In genomic region chr14:29639266-29639665, GRCm38 (mm10) we compare ENCODE assay signal across 17 mouse cellular contexts.
DNase-seq lines count a peak whose midpoint lies in the region; ATAC-seq and TF ChIP-seq lines count a peak whose summit lies in the region.
"Had no signal": no experiment of that assay in that cellular context is flagged by ENCODE, and none has a peak within 500 bp of the region (broad histone marks: within the 10 kb centered on the region; RNA-seq: fewer than 3 reads in every experiment).

No protein-coding gene starts in this region.

- H3K27me3 ChIP-seq in forebrain, embryonic 14.5 days (replicated peaks; ENCODE audit: control insufficient read depth, insufficient read depth, low read length): no peaks in the 10 kb centered on the region
- H3K27me3 ChIP-seq in forebrain, embryonic 13.5 days: no peaks in the 10 kb centered on the region
- H3K27me3 ChIP-seq in midbrain, postnatal 0 days (ENCODE audit: insufficient read depth, low read length): no peaks in the 10 kb centered on the region
- H3K27me3 ChIP-seq: limb, embryonic 13.5 days had no signal

- peak overlapping the region; percentile 18; the same call in 1 of the 2 replicates for H3K27ac ChIP-seq in forebrain, embryonic 14.5 days (ENCODE audit: low read depth, low read length)
- no peak overlapping the region for H3K27ac ChIP-seq in forebrain, embryonic 13.5 days
- H3K27ac ChIP-seq in midbrain, postnatal 0 days (ENCODE audit: low read depth, low read length): no peak overlapping the region
- H3K27ac ChIP-seq: forebrain, embryonic 10.5 days; gastrocnemius, adult 2 months; heart, adult 2 months; limb, embryonic 13.5 days had no signal

- TF ChIP-seq CTCF in midbrain, postnatal 0 days (IDR thresholded peaks at IDR 0.05): no peak

- 0 out of 2 replicates have a peak, but pooled peaks cover 2% of the 10 kb centered on the region for H3K4me1 ChIP-seq in forebrain, embryonic 14.5 days (ENCODE audit: control insufficient read depth, insufficient read depth, low read length)
- peaks cover 10% of the 10 kb centered on the region; the same call in 1 of the 2 replicates for H3K4me1 ChIP-seq in forebrain, embryonic 13.5 days
- H3K4me1 ChIP-seq in midbrain, postnatal 0 days (ENCODE audit: insufficient read depth, low read length): no peaks in the 10 kb centered on the region
- H3K4me1 ChIP-seq: limb, embryonic 13.5 days had no signal

- no peak for ATAC-seq in forebrain, embryonic 14.5 days
- ATAC-seq in forebrain, embryonic 13.5 days: no peak
- no peak for ATAC-seq in midbrain, postnatal 0 days (ENCODE audit: low FRiP score)
- ATAC-seq in monocyte, adult 5-6 weeks (replicated peaks; ENCODE audit: insufficient number of reproducible peaks, low FRiP score, low TSS enrichment, poor library complexity, severe bottlenecking): no peak
- ATAC-seq: intestine, postnatal 0 days had no signal

- no peaks in the 10 kb centered on the region for H3K9me3 ChIP-seq in forebrain, embryonic 14.5 days (replicated peaks; ENCODE audit: control insufficient read depth, low read length)
- H3K9me3 ChIP-seq in forebrain, embryonic 13.5 days (replicated peaks): no peaks in the 10 kb centered on the region
- no peaks in the 10 kb centered on the region for H3K9me3 ChIP-seq in midbrain, postnatal 0 days (ENCODE audit: low read length)
- H3K9me3 ChIP-seq: forebrain, embryonic 10.5 days; limb, embryonic 13.5 days had no signal

- no peak overlapping the region for H3K4me2 ChIP-seq in forebrain, embryonic 14.5 days (ENCODE audit: low read length)
- H3K4me2 ChIP-seq in forebrain, embryonic 13.5 days: no peak overlapping the region
- H3K4me2 ChIP-seq in midbrain, postnatal 0 days (ENCODE audit: low read depth, low read length, poor library complexity, severe bottlenecking): no peak overlapping the region
- H3K4me2 ChIP-seq: limb, embryonic 13.5 days had no signal

- 45% methylated on average over 3 of the region's 3 CpGs for WGBS in forebrain, embryonic 14.5 days
- WGBS in forebrain, embryonic 13.5 days: 42% methylated on average over 3 of the region's 3 CpGs
- WGBS in midbrain, postnatal 0 days: 63% methylated on average over 3 of the region's 3 CpGs

- no peak overlapping the region for H3K9ac ChIP-seq in forebrain, embryonic 14.5 days (ENCODE audit: low read length)
- H3K9ac ChIP-seq in forebrain, embryonic 13.5 days: no peak overlapping the region
- no peak overlapping the region for H3K9ac ChIP-seq in midbrain, postnatal 0 days (replicated peaks; ENCODE audit: low read length, poor library complexity, severe bottlenecking)
- H3K9ac ChIP-seq: limb, embryonic 13.5 days had no signal

- DNase-seq in forebrain, embryonic 14.5 days (ENCODE audit: low spot score): peak; percentile 44
- peak; percentile 9 for DNase-seq in lung, postnatal 10 days
- no peak for DNase-seq in lung, postnatal 36 days
- peak; percentile 70 for DNase-seq in cerebellum, adult 11-12 months
- DNase-seq in midbrain, postnatal 0 days (ENCODE audit: low spot score): peak; percentile 76
- DNase-seq in urinary bladder, adult 18-20 months (ENCODE audit: low spot score in 2 of 2): no peak
- DNase-seq: adrenal gland, adult 8-10 months; gastrocnemius, adult 2 months; heart, adult 2 months; heart, postnatal 14 days; kidney, postnatal 14 days; lung, adult 18-20 months had no signal

- H3K36me3 ChIP-seq in forebrain, embryonic 14.5 days (ENCODE audit: control insufficient read depth, insufficient read depth, low read length): no peaks in the 10 kb centered on the region
- no peaks in the 10 kb centered on the region for H3K36me3 ChIP-seq in forebrain, embryonic 13.5 days (ENCODE audit: poor library complexity, severe bottlenecking)
- no peaks in the 10 kb centered on the region for H3K36me3 ChIP-seq in midbrain, postnatal 0 days (ENCODE audit: insufficient read depth, low read length)
- H3K36me3 ChIP-seq: forebrain, embryonic 10.5 days; limb, embryonic 13.5 days had no signal

- H3K4me3 ChIP-seq in forebrain, embryonic 14.5 days (ENCODE audit: low read depth, low read length): no peak overlapping the region
- no peak overlapping the region for H3K4me3 ChIP-seq in forebrain, embryonic 13.5 days
- H3K4me3 ChIP-seq in midbrain, postnatal 0 days (ENCODE audit: low read depth, low read length): no peak overlapping the region
- H3K4me3 ChIP-seq: forebrain, embryonic 10.5 days; gastrocnemius, adult 2 months; heart, adult 2 months; limb, embryonic 13.5 days had no signal

Comparison
In these comparisons a context has a peak if more than half of its experiments do, and no peak if none do; other contexts are left out.
1. DNase-seq: peak in forebrain, embryonic 14.5 days (single experiment), lung, postnatal 10 days (single experiment), cerebellum, adult 11-12 months (single experiment) and midbrain, postnatal 0 days (single experiment); none in lung, postnatal 36 days (single experiment) and urinary bladder, adult 18-20 months (0 of 2).